Mouse (Mus musculus) forebrain, embryonic 10.5 days (tissue): ENCODE results near the gene Pianp. TPM values are rescaled to one million over a fixed set of nuclear protein-coding genes. Genes with fewer than 3 reads are reported as not detected.
A peak's percentile ranks its signal among the peaks of the same experiment; 100 is the strongest.
"Not testable (repeated sequence)": the region's sequence is repeated elsewhere in the genome, so short reads cannot be mapped to it uniquely, and the experiment has no call there.

ENCODE experiments used
- DNase-seq: peaks from one replicate; pipeline ENCODE4 v3.0.0-alpha.2; 2017; ENCODE audit warnings: low spot score; ENCODE audit errors: extremely low spot score
- H3K27ac ChIP-seq: fragments of 300-500 bp; sonication (generic); 2 replicates; pipeline ENCODE4 v1.5.1; 2016; ENCODE audit warnings: mild to moderate bottlenecking
- H3K27me3 ChIP-seq: fragments of 300-500 bp; sonication (generic); 2 replicates; pipeline ENCODE4 v1.6.1; 2016; ENCODE audit warnings: mild to moderate bottlenecking; ENCODE audit not compliant: poor library complexity, severe bottlenecking
- H3K36me3 ChIP-seq: fragments of 300-500 bp; sonication (generic); replicated peaks from 2 replicates; pipeline ENCODE4 v1.6.1; 2016; ENCODE audit warnings: mild to moderate bottlenecking, moderate library complexity
- H3K4me1 ChIP-seq: fragments of 300-500 bp; sonication (generic); 2 replicates; pipeline ENCODE4 v1.6.1; 2016
- H3K4me3 ChIP-seq: fragments of 300-500 bp; sonication (generic); 2 replicates; pipeline ENCODE4 v1.5.1; 2016; ENCODE audit warnings: mild to moderate bottlenecking, moderate library complexity
- H3K9me3 ChIP-seq: fragments of 300-500 bp; sonication (generic); 2 replicates; pipeline ENCODE4 v1.6.1; 2016; ENCODE audit warnings: mild to moderate bottlenecking, moderate library complexity
- WGBS: fragments of 180-500 bp; shearing (Covaris S2); methylation state at CpG from one replicate; pipeline ENCODE4 v1.1.7; 2016; 5-methylcytosine and 5-hydroxymethylcytosine counted together
- polyA plus RNA-seq: library from polyadenylated mRNA; unstranded; fragments of >200 nt; fragmentation: Nextera tagmentation; extraction: Ambion mirVana; gene quantifications from 2 replicates; pipeline ENCODE4 v1.2.1, GENCODE M21; 2016

Gene Pianp
- polyA plus RNA-seq, 1 experiment from 2014 or later: 1.7 TPM

GRCm38 (mm10) chr6:125017682-125018081, 21.2 kb downstream of the Pianp start:
- H3K4me3 ChIP-seq: no peak overlapping the region
- H3K4me1 ChIP-seq: no peaks in the 10 kb centered on the region
- no peaks in the 10 kb centered on the region for H3K27me3 ChIP-seq
- DNase-seq: no peak
- no peak overlapping the region for H3K27ac ChIP-seq
- WGBS: 94% methylated on average over 3 of the region's 3 CpGs
- no peaks in the 10 kb centered on the region for H3K9me3 ChIP-seq
- H3K36me3 ChIP-seq: peaks cover 98% of the 10 kb centered on the region

GRCm38 (mm10) chr6:125030532-125030931, 34.0 kb downstream of the Pianp start:
- peak; percentile 74 for DNase-seq
- H3K27me3 ChIP-seq, H3K4me1 ChIP-seq, H3K9me3 ChIP-seq, H3K27ac ChIP-seq, H3K4me3 ChIP-seq: not testable (repeated sequence)
- WGBS: 35% methylated on average over 8 of the region's 9 CpGs
- H3K36me3 ChIP-seq: peaks cover 91% of the 10 kb centered on the region

GRCm38 (mm10) chr6:125031604-125032003, 35.1 kb downstream of the Pianp start:
- peaks cover 90% of the 10 kb centered on the region for H3K36me3 ChIP-seq
- H3K27ac ChIP-seq: no peak overlapping the region
- no peak for DNase-seq
- no peaks in the 10 kb centered on the region for H3K27me3 ChIP-seq
- WGBS: 93% methylated on average over 16 of the region's 16 CpGs
- no peaks in the 10 kb centered on the region for H3K4me1 ChIP-seq
- no peak overlapping the region for H3K4me3 ChIP-seq
- H3K9me3 ChIP-seq: no peaks in the 10 kb centered on the region

DNA sequence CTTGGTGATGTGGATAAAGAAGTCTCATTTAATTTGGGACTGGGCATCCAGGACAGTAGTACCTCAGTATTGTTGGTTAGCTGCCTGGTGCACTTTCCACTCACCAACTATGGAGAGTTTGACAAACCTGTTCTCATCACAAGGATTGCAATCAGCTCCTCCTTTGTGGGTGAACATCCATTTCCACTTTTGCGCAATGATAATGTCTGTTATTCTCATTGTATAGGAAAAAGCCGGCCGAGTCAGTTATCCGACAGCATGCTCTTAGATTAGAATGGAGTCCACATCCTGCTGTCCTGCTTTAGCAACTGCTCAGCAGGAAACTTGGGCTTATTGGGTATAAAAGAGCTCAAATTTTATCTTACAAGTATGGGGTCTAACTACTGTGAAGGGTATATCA, 42.2 kb downstream of the Pianp start:
- Histone ChIP-seq H3K27me3 (no peaks in the 10 kb centered on the region), H3K4me1 (peaks cover 19% of the 10 kb centered on the region), H3K4me3 (peak overlapping the region; percentile 79), H3K27ac (peak overlapping the region; percentile 91), H3K9me3 (no peaks in the 10 kb centered on the region), H3K36me3 (peaks cover 59% of the 10 kb centered on the region)
- WGBS: 95% methylated on average over 4 of the region's 4 CpGs
- DNase-seq: no peak

DNA sequence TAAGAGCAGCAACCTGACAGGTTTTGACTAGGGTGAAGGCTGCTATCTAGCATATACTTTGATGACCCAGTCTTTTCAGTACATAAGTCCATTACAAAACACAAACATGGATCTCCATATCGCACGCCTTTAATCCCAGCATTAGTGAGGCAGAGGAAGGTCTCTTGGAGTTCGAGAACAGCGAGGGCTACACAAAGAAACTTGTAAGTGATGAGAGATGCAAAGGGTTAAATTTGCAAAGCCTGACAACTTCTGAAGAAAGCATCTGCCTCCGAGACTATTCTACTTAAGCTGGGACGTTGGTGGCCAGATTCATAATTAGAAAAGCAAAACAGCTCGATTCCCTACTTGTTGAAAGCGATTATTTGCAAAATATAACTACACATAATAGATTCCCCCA, 42.6 kb downstream of the Pianp start:
- peak; percentile 20 for DNase-seq
- peaks cover 59% of the 10 kb centered on the region for H3K36me3 ChIP-seq
- no peaks in the 10 kb centered on the region for H3K27me3 ChIP-seq
- peak overlapping the region; percentile 79 for H3K4me3 ChIP-seq
- WGBS: 4% methylated on average over 8 of the region's 8 CpGs
- peak overlapping the region; percentile 91 for H3K27ac ChIP-seq
- H3K4me1 ChIP-seq: peaks cover 19% of the 10 kb centered on the region
- H3K9me3 ChIP-seq: no peaks in the 10 kb centered on the region

DNA sequence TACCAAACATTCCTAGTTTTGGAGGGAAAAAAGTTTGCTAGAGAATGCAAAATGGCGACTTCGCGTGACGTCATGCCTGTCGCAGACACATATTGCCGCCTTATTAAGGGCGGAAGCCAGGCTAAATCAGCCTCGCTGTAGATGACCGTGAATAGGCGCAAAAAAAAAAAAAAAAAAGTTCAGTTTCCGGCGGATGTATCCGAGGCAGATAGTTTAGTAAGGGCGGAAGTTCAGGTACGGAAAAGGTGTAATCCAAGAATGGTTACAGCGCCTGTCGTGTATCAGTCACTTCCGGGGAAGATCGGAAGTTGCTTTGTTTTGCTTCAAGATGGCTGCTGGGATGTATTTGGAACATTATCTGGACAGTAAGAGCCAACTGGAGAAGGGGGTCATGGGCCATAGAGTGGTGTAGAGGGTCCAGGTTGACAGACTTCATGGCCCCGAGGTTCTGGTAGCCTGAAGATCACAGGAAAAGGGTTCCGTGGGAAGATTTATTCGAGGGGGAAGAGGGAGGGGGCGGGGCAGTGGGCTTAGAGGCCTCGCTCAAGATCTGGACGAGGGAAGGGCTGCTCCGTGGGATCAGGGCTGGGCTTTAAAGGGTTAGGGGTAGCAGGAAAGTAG, 43.1 kb downstream of the Pianp start, which contains the start of gene Ing4:
Gene Ing4 (plus strand): TSS at position 228 of the 621 bp plus-strand sequence.
- Histone ChIP-seq H3K27me3 (no peaks in the 10 kb centered on the region), H3K27ac (peak within 1 kb of the TSS; percentile 91), H3K36me3 (peaks cover 59% of the 10 kb centered on the region), H3K9me3 (no peaks in the 10 kb centered on the region), H3K4me3 (peak within 1 kb of the TSS; percentile 79), H3K4me1 (peaks cover 19% of the 10 kb centered on the region)
- peak; percentile 85 for DNase-seq
- WGBS: under 1% methylated on average over 26 of the region's 26 CpGs

DNA sequence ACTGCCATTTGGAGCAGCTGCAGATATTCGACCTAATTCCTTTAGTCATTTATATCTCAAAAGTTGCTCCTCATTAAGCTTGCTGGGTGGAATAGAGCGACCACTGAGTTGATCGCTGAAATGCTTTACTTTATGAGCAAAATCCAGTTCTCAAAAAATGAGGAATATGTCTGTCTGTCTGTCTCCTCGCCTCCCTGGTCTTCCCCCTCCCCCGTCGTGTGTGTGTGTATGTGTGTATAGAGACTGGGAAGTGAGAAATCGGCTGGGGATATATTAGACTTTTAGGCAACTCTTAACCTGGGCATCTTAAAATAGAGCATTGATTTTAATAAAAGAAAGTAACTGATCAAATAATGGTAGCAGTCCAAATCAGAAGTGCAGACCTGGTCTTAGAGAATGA, 43.7 kb downstream of the Pianp start:
- Histone ChIP-seq H3K27ac (peak overlapping the region; percentile 91), H3K27me3 (no peaks in the 10 kb centered on the region), H3K4me1 (peaks cover 19% of the 10 kb centered on the region), H3K4me3 (peak overlapping the region; percentile 79), H3K36me3 (peaks cover 59% of the 10 kb centered on the region), H3K9me3 (no peaks in the 10 kb centered on the region)
- WGBS: 22% methylated on average over 7 of the region's 7 CpGs
- DNase-seq: no peak

- Histone ChIP-seq H3K4me1 (peaks cover 19% of the 10 kb centered on the region), H3K9me3 (no peaks in the 10 kb centered on the region), H3K4me3 (peak overlapping the region; percentile 79; the same call in 1 of the 2 replicates), H3K36me3 (peaks cover 58% of the 10 kb centered on the region), H3K27ac (no peak overlapping the region), H3K27me3 (no peaks in the 10 kb centered on the region)
- DNase-seq: no peak
- 93% methylated on average over 7 of the region's 7 CpGs for WGBS
Observed at GRCm38 (mm10) chr6:125041047-125041446, 44.6 kb downstream of the Pianp start.

- Histone ChIP-seq H3K27ac (no peak overlapping the region), H3K9me3 (no peaks in the 10 kb centered on the region), H3K4me3 (no peak overlapping the region), H3K27me3 (no peaks in the 10 kb centered on the region), H3K36me3 (peaks cover 59% of the 10 kb centered on the region), H3K4me1 (peaks cover 19% of the 10 kb centered on the region)
- DNase-seq: no peak
- 93% methylated on average over 7 of the region's 7 CpGs for WGBS
Observed at GRCm38 (mm10) chr6:125042081-125042480, 45.6 kb downstream of the Pianp start.

DNA sequence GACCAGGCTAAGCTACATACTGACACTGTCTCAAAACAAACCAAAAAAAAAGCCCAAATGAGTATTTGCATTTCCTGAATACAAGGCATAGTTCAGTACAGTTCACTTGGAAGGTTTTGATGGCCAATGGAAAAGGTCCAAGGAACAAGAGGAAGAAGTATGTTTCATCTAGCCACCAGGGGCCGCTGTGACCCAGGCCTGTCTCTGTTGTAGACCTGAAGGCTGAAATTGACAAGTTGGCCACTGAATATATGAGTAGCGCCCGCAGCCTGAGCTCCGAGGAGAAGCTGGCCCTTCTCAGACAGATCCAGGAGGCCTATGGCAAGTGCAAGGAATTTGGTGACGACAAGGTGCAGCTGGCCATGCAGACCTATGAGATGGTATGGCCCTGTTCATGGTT, 50.2 kb downstream of the Pianp start:
- H3K36me3 ChIP-seq: peaks cover 85% of the 10 kb centered on the region
- WGBS: 48% methylated on average over 5 of the region's 5 CpGs
- peak; percentile 75 for DNase-seq
- H3K9me3 ChIP-seq: no peaks in the 10 kb centered on the region
- H3K27ac ChIP-seq: no peak overlapping the region
- no peak overlapping the region for H3K4me3 ChIP-seq
- H3K4me1 ChIP-seq: peaks cover 7% of the 10 kb centered on the region
- no peaks in the 10 kb centered on the region for H3K27me3 ChIP-seq

DNA sequence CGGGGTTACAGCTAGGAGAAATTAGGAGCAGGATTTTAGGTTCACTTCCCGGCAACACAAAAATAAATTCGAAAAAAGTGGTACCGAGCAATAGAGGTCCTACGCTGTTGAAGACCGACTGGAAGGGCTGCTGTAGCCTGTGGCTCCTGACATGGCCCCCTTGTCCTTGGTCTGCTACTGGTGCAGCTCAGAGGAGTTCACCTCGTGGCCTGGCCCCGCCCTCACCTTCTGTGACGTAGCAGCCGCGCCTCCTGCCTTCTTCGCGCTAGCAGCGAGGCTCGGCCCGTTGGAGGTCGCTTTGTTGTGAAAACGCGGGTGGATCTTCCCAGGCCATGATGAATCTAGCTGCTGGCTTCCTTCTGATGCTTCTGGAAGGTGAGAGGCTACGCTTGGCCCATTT, 53.2 kb downstream of the Pianp start, which contains the start of gene Acrbp:
Gene Acrbp (plus strand): TSS at position 12 of the 400 bp plus-strand sequence.
- no peak within 1 kb of the TSS for H3K27ac ChIP-seq
- peaks cover 7% of the 10 kb centered on the region for H3K4me1 ChIP-seq
- H3K9me3 ChIP-seq: no peaks in the 10 kb centered on the region
- H3K4me3 ChIP-seq: no peak within 1 kb of the TSS
- 33% methylated on average over 20 of the region's 20 CpGs for WGBS
- no peaks in the 10 kb centered on the region for H3K27me3 ChIP-seq
- peaks cover 95% of the 10 kb centered on the region for H3K36me3 ChIP-seq
- DNase-seq: no peak

DNA sequence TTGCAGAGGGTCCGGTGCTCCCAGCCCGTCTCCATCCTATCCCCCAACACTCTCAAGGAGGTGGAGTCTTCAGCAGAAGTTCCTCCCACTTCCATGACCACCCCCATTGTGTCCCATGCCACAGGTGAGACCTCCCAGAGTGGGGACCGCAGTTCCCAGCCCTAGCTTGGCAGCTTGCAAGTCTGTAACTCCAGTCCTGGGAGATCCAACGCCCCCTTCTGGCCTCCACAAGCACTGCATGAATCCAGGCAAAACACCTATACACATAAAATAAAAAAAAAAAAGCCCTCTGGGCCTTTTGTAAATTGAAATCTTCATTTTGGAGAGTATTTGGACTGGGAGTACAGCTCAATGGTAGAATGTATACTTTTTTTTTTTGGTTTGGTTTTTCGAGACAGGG, 54.7 kb downstream of the Pianp start:
- H3K27me3 ChIP-seq: no peaks in the 10 kb centered on the region
- no peak overlapping the region for H3K4me3 ChIP-seq
- peaks cover 86% of the 10 kb centered on the region for H3K36me3 ChIP-seq
- H3K27ac ChIP-seq: no peak overlapping the region
- 61% methylated on average over 5 of the region's 5 CpGs for WGBS
- DNase-seq: no peak
- peaks cover 7% of the 10 kb centered on the region for H3K4me1 ChIP-seq
- no peaks in the 10 kb centered on the region for H3K9me3 ChIP-seq
